Mouse (Mus musculus) neutrophil, adult 65 days (primary cell): ENCODE data around the gene Camkk2. TPM values are rescaled to one million over a fixed set of nuclear protein-coding genes. Genes with fewer than 3 reads are reported as not detected.

Experiments
- total RNA-seq: library from RNA; stranded (reverse); gene quantifications from 2 replicates; pipeline ENCODE4 v1.2.4, GENCODE M21; 2023

Camkk2 gene
- total RNA-seq, result 52.3 and 72.8 TPM in 2 replicates

DNA sequence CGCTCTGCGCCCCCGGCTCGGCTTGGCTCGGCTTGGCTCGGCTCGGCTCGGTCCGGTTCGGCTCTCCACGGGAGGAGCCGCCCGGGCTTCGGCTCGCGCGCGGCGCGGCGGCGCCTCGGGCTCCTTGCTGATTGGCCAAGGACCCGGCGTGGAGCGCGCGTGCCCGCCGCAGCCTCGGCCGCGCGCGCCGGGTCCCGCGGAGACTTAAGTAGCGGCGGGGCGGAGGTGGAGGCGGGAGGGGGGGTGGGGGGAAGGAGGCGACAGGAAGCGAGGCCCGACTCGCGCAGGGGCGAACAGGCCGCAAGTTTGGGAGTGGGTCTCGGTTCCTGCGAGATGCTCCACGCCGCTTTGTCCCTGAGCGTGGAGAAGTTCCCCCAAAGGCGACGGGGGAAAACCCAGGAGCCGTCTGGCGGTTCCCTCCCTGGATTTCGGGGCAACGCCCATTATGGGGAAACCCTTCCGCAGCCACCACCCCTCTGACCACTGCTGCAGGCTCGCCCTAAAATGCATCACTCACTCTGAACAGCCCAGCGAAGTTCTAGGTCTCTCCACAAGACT is at the start of gene Camkk2:
Gene Camkk2 (minus strand): TSS at position 133 of the 558 bp plus-strand sequence.

GRCm38 (mm10) chr5:122820777-122821523 is 41.7 kb upstream of the Camkk2 start, which contains the start of gene Anapc5:
Anapc5 (minus strand) TSS chr5:122821339.

GRCm38 (mm10) chr5:122707276-122708181 is 71.7 kb downstream of the Camkk2 start, which contains the start of gene P2rx4:
P2rx4 (plus strand) TSS chr5:122707544.

Other genes starting within 250 kb of the Camkk2 start
- 0.77 and 2.8 TPM in 2 replicates for gene Ift81, start 164.9 kb downstream of the Camkk2 start, total RNA-seq
- 10.3 and 13.7 TPM in 2 replicates for gene P2rx7, start 135.5 kb downstream of the Camkk2 start, total RNA-seq
- 13.6 and 14.0 TPM in 2 replicates for gene P2rx4, start 71.9 kb downstream of the Camkk2 start, total RNA-seq
- 117 and 180 TPM in 2 replicates for gene Anapc5, start 41.9 kb upstream of the Camkk2 start, total RNA-seq
- gene Rnf34, start 70.6 kb upstream of the Camkk2 start, total RNA-seq, result 44.0 and 62.0 TPM in 2 replicates
- 14.1 and 25.2 TPM in 2 replicates for gene Kdm2b, start 210.4 kb upstream of the Camkk2 start, total RNA-seq
- gene Orai1, start 235.7 kb upstream of the Camkk2 start, total RNA-seq, result 65.7 and 80.8 TPM in 2 replicates